39 mouse cellular contexts compared by ENCODE assay signal in genomic region chr2:154720315-154720714, GRCm38 (mm10). TPM values are rescaled to one million over a fixed set of nuclear protein-coding genes. Genes with fewer than 3 reads are reported as not detected.
"Had no signal": no experiment of that assay in that cellular context is flagged by ENCODE, and none has a peak within 500 bp of the region (broad histone marks: within the 10 kb centered on the region; RNA-seq: fewer than 3 reads in every experiment).

No protein-coding gene starts in this region.

- H3K4me2 ChIP-seq: embryonic facial prominence, embryonic 12.5 days; embryonic facial prominence, embryonic 13.5 days; embryonic facial prominence, embryonic 15.5 days; forebrain, embryonic 12.5 days; forebrain, embryonic 13.5 days; forebrain, embryonic 15.5 days had no signal

- H3K36me3 ChIP-seq: embryonic facial prominence, embryonic 10.5 days; embryonic facial prominence, embryonic 12.5 days; embryonic facial prominence, embryonic 13.5 days; embryonic facial prominence, embryonic 15.5 days; forebrain, embryonic 10.5 days; forebrain, embryonic 12.5 days; forebrain, embryonic 15.5 days; heart, embryonic 10.5 days had no signal

- H3K9me3 ChIP-seq: embryonic facial prominence, embryonic 10.5 days; embryonic facial prominence, embryonic 12.5 days; embryonic facial prominence, embryonic 13.5 days; embryonic facial prominence, embryonic 15.5 days; forebrain, embryonic 10.5 days; forebrain, embryonic 12.5 days; forebrain, embryonic 13.5 days; forebrain, embryonic 15.5 days; heart, embryonic 10.5 days had no signal

- H3K27ac ChIP-seq: embryonic facial prominence, embryonic 10.5 days; embryonic facial prominence, embryonic 12.5 days; embryonic facial prominence, embryonic 13.5 days; embryonic facial prominence, embryonic 15.5 days; forebrain, embryonic 10.5 days; forebrain, embryonic 12.5 days; forebrain, embryonic 13.5 days; forebrain, embryonic 15.5 days; gastrocnemius, adult 2 months; heart, adult 2 months; heart, embryonic 10.5 days had no signal

- DNase-seq: cerebellum, adult 9-11 months; cerebellum, postnatal 10 days; cerebellum, postnatal 14 days; cerebellum, postnatal 25 days; cerebellum, postnatal 36 days; embryo, embryonic 11 days; forebrain, postnatal 0 days; gastrocnemius, adult 2 months; gastrocnemius, postnatal 10 days; gastrocnemius, postnatal 14 days; gastrocnemius, postnatal 25 days; gastrocnemius, postnatal 36 days; heart, adult 11 months; heart, adult 18-20 months; heart, adult 2 months had no signal

- H3K27me3 ChIP-seq: embryonic facial prominence, embryonic 12.5 days; embryonic facial prominence, embryonic 13.5 days; embryonic facial prominence, embryonic 15.5 days; forebrain, embryonic 12.5 days; forebrain, embryonic 13.5 days; forebrain, embryonic 15.5 days had no signal

- H3K9ac ChIP-seq: embryonic facial prominence, embryonic 12.5 days; embryonic facial prominence, embryonic 13.5 days; embryonic facial prominence, embryonic 15.5 days; forebrain, embryonic 12.5 days; forebrain, embryonic 13.5 days; forebrain, embryonic 15.5 days; forebrain, postnatal 0 days had no signal

- H3K4me3 ChIP-seq: embryonic facial prominence, embryonic 10.5 days; embryonic facial prominence, embryonic 12.5 days; embryonic facial prominence, embryonic 13.5 days; embryonic facial prominence, embryonic 15.5 days; erythroblast, embryonic 14.5 days; forebrain, embryonic 10.5 days; forebrain, embryonic 12.5 days; forebrain, embryonic 13.5 days; forebrain, embryonic 15.5 days; gastrocnemius, adult 2 months; heart, adult 2 months; heart, embryonic 10.5 days had no signal

- H3K4me1 ChIP-seq: embryonic facial prominence, embryonic 12.5 days; embryonic facial prominence, embryonic 13.5 days; embryonic facial prominence, embryonic 15.5 days; forebrain, embryonic 15.5 days; heart, embryonic 10.5 days had no signal

RNA-seq across cellular contexts. Expression of gene Gm14214, which starts 49.5 kb away (rescaled TPM):
- total RNA-seq: common myeloid progenitor, adult 5-6 weeks; forebrain, postnatal 0 days; gastrocnemius, adult 18-20 months; gastrocnemius, adult 2 months; gastrocnemius, adult 8-10 months; gastrocnemius, postnatal 10 days; gastrocnemius, postnatal 14 days; gastrocnemius, postnatal 25 days; gastrocnemius, postnatal 36 days; gastrocnemius, postnatal 4 days; granulocyte monocyte progenitor cell, adult 5-6 weeks; heart, adult 18-20 months; heart, adult 2 months; heart, adult 8-10 months had no signal
- polyA plus RNA-seq: cortical plate, adult 2 months; embryonic facial prominence, embryonic 10.5 days; embryonic facial prominence, embryonic 11.5 days; embryonic facial prominence, embryonic 12.5 days; embryonic facial prominence, embryonic 13.5 days; embryonic facial prominence, embryonic 14.5 days; embryonic facial prominence, embryonic 15.5 days; erythroblast, embryonic 14.5 days; forebrain, embryonic 10.5 days; forebrain, embryonic 11.5 days; forebrain, embryonic 12.5 days; forebrain, embryonic 13.5 days; forebrain, embryonic 14.5 days; forebrain, embryonic 15.5 days; forebrain, embryonic 16.5 days; forebrain, postnatal 0 days; frontal cortex, adult 2 months; gonadal fat pad, adult 2 months; heart, adult 2 months; heart, embryonic 10.5 days had no signal
